Mouse (Mus musculus): ENCODE results near the gene Asap2. TPM values are rescaled to one million over a fixed set of nuclear protein-coding genes. Genes with fewer than 3 reads are reported as not detected.

The Asap2 gene
- total RNA-seq, 2 experiments from 2014 or later: 38.4 to 41.1 TPM

GRCm38 (mm10) chr12:21229076-21229918 lies 239.0 kb downstream of the Asap2 start:
- peak in 1 of 2 experiments; percentile 24 for DNase-seq (ENCODE audit: low spot score in 2 of 2)
- intact Hi-C loops (cut with DNase I): loop anchor here (5.0 kb wide), 1 partner anchor 117 kb away; no protein-coding TSS in a partner anchor

DNA sequence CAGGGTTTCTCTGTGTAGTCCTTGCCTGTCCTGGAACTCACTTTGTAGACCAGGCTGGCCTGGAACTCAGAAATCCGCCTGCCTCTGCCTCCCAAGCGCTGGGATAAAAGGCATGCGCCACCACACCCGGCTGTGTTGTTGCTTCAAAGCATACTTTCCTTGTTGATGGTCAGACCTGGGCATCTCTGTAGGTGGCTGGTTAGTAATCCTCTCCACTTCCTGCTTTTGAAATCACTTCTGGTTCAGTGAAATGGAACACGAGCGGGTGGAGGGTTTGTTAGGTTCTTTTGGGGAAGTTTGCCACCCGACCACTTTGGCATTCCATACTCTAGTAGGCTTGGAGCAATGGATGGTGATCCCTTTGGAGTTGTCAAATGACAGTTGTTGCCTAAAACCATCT lies 243.5 kb downstream of the Asap2 start:
- intact Hi-C loops (cut with DNase I): loop anchor here (2.0 kb wide), 1 partner anchor 33 kb away; no protein-coding TSS in a partner anchor
- no peak for DNase-seq (ENCODE audit: low spot score in 2 of 2)

GRCm38 (mm10) chr12:21234560-21234959 lies 244.3 kb downstream of the Asap2 start:
- no peak for DNase-seq (ENCODE audit: low spot score in 2 of 2)
- intact Hi-C loops (cut with DNase I): no loop called here

DNA sequence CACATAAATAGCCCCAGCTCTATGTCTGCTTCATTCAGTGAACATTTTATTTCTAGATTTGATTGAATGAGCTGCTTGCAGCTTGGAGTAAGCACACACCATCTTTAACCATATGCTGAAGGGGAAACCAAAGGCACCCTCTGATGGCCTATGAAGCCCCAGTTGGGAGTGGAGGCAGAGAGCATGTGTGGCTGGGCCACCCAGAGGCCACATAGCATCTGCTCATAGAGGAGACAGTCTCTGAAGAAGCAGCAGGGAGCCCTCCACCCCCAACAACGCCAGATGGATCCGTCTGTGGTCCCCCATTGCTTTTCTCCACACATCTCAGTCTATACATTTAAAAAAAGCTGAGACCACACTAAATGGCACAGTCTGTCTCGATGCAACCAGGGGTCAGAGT lies 251.7 kb downstream of the Asap2 start:
- intact Hi-C loops (cut with DNase I): no loop called here
- no peak for DNase-seq (ENCODE audit: low spot score in 2 of 2)

GRCm38 (mm10) chr12:21244375-21244960 lies 254.2 kb downstream of the Asap2 start:
- intact Hi-C loops (cut with DNase I): no loop called here
- DNase-seq (ENCODE audit: low spot score in 2 of 2): no peak

GRCm38 (mm10) chr12:21247711-21248392 lies 257.6 kb downstream of the Asap2 start:
- DNase-seq (ENCODE audit: low spot score in 2 of 2): no peak
- intact Hi-C loops (cut with DNase I): no loop called here

- intact Hi-C loops (cut with DNase I): loop anchor here (10.0 kb wide), 1 partner anchor 176 kb away; no protein-coding TSS in a partner anchor
- DNase-seq (ENCODE audit: low spot score in 2 of 2): peak in 1 of 2 experiments; percentile 27
Observed at GRCm38 (mm10) chr12:21260494-21261256, 270.4 kb downstream of the Asap2 start.

DNA sequence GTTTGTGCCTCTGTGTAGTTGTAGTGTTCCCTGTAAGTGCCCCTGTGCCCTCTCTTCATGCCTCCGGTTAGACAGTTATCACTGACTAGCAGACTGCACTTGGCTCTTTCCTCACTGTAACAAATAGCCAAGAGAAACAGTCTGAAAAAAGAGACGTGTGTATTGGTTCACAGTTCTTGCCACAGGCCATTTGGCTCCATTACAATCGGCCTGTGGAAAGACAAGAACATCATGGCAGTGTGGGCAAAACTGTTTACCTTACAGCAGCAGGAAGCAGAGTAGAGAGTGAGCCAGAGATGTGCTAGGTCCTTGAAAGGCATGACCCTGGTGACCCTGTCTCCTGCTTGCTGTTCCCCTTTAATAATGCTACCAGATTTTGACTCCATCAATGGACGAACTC lies 271.3 kb downstream of the Asap2 start:
- no peak for DNase-seq (ENCODE audit: low spot score in 2 of 2)
- intact Hi-C loops (cut with DNase I): loop anchor here (10.0 kb wide), 1 partner anchor 177 kb away; no protein-coding TSS in a partner anchor

- intact Hi-C loops (cut with DNase I): loop anchor here (10.0 kb wide), 1 partner anchor 178 kb away; no protein-coding TSS in a partner anchor
- peak in 1 of 2 experiments; percentile 41 for DNase-seq (ENCODE audit: low spot score in 2 of 2)
Observed at GRCm38 (mm10) chr12:21263256-21263655, 273.0 kb downstream of the Asap2 start.

DNA sequence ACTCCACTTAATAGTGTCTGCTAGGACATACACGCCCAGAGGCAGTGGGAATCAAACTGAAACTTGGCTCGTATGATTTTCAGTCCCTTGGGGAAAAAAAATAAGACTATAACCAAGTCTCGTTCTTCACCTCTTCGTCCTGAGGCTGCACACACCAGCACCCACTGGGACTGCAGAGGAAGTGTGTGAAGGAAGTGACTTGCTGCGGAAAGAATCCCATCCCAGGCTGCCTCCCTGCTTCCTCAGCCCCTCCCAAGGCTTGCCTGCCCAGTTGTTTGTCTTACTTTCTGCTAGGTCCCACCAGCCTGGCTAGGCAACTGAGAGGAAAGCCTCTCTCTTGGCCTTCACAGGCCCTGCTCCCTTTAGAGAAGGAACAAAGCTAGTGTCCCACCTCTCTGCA lies 274.0 kb downstream of the Asap2 start:
- intact Hi-C loops (cut with DNase I): loop anchor here (2.0 to 10.0 kb wide), 2 partner anchors 153 to 179 kb away; no protein-coding TSS in a partner anchor
- no peak for DNase-seq (ENCODE audit: low spot score in 2 of 2)

DNA sequence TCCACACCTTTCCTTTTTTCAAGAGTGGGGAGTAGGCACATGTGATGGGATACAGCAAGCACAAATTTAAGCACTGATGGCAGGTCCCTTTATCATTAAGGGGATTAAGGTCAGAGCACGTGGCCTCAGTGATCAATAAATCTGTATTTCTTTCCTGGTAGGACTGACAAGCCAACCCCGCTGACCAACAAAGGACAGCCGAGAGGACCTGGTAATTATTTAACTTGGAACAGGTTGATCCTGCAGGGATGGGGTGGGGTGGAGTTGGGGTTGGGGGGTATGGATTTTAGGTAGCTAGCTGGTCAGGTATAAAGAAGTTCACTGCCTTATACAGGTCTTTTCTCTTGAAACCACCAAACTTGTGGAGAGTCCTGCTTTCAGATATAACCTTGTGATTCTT lies 274.7 kb downstream of the Asap2 start:
- intact Hi-C loops (cut with DNase I): loop anchor here (2.0 to 10.0 kb wide), 3 partner anchors 133 to 180 kb away; no protein-coding TSS in a partner anchor
- DNase-seq (ENCODE audit: low spot score in 2 of 2): no peak

GRCm38 (mm10) chr12:21265501-21265900 lies 275.2 kb downstream of the Asap2 start:
- DNase-seq (ENCODE audit: low spot score in 2 of 2): no peak
- intact Hi-C loops (cut with DNase I): loop anchor here (2.0 to 10.0 kb wide), 3 partner anchors 133 to 181 kb away; no protein-coding TSS in a partner anchor

DNA sequence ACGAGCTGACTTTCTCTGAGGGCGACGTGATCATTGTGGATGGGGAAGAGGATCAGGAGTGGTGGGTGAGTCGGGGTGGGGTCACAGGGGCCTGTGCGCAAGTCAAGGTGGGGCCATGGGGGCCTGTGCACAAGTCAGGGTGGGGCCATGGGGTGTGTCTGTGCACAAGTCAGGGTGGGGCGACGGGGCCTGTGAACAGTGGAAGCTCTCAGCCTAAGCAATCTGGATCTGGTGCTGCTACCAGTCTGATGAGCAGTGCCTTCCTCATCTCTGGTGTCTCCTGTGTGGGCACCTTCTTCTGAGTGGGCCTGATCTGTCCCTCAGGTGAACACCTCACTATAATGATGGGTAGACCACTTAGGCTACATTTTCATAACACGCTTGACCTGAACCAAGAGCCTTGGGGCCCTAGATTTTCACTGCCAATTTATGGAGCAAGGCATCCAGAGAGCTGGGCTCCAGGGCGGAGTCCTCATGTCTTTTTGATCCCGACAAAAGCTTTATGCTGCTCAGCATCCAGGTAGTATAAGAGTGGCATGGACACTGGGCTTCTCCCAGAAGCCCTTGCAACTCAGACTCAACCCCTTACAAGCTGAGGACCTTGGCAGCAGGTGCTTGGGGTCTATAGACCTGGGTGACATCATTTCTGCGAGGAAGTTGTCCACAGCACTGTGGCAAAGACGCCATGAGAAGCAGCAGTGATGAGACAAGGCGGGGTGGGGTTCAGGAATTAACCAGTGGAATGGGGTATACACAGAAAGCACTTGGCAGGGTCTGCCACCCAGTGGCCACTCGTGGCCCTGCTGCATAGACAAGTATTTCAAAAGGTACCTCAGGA lies 275.9 kb downstream of the Asap2 start:
- DNase-seq (ENCODE audit: low spot score in 2 of 2): peak; percentile 80 to 90
- intact Hi-C loops (cut with DNase I): loop anchor here (2.0 to 10.0 kb wide), 4 partner anchors 33 to 181 kb away; no protein-coding TSS in a partner anchor

DNA sequence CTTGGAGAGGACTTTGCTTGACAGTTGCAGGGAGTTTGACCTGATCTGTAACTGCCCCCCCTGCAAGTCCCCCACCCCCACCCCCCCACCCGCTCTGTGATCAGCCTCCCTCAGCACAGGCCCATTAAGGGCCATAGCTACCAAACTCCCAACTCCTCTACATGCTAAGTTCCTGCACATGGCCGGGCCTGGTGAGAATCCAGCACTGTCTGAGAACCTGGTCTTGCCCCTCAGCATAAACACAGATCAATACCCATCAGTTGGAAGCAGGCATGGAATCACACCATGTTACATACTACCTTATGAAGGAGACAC lies 276.5 kb downstream of the Asap2 start:
- intact Hi-C loops (cut with DNase I): loop anchor here (2.0 to 10.0 kb wide), 3 partner anchors 34 to 182 kb away; no protein-coding TSS in a partner anchor
- no peak for DNase-seq (ENCODE audit: low spot score in 2 of 2)

- intact Hi-C loops (cut with DNase I): loop anchor here (5.0 to 10.0 kb wide), 2 partner anchors 136 to 183 kb away; no protein-coding TSS in a partner anchor
- DNase-seq (ENCODE audit: low spot score in 2 of 2): no peak
Observed at GRCm38 (mm10) chr12:21268083-21268616, 277.9 kb downstream of the Asap2 start.

- no peak for DNase-seq (ENCODE audit: low spot score in 2 of 2)
- intact Hi-C loops (cut with DNase I): no loop called here
Observed at GRCm38 (mm10) chr12:21274446-21274845, 284.2 kb downstream of the Asap2 start.

GRCm38 (mm10) chr12:21277352-21277864 lies 287.1 kb downstream of the Asap2 start:
- intact Hi-C loops (cut with DNase I): no loop called here
- DNase-seq (ENCODE audit: low spot score in 2 of 2): no peak
